Mouse (Mus musculus): ENCODE results near the gene Bin2.

GRCm38 (mm10) chr15:100655201-100655600 lies 14.2 kb downstream of the Bin2 start:
- TF ChIP-seq POLR2A (IDR thresholded peaks at IDR 0.05; ENCODE audit: borderline replicate concordance, low read depth, low read length) (no peak), CTCF (IDR thresholded peaks at IDR 0.05; ENCODE audit: low read depth, low read length) (no peak)
